Mouse (Mus musculus) olfactory bulb, adult 2 months (tissue): ENCODE results near the gene Nkx1-2.

Experiments used
- CTCF ChIP-seq: fragments of 200-500 bp; IDR thresholded peaks from 2 replicates; pipeline ENCODE4 v1.5.1; 2012; ENCODE audit warnings: low read depth, mild to moderate bottlenecking, low read length, moderate library complexity; ENCODE audit not compliant: insufficient read depth
- POLR2A ChIP-seq: fragments of 200-500 bp; IDR thresholded peaks from 2 replicates; pipeline ENCODE4 v1.6.1; 2012; ENCODE audit warnings: mild to moderate bottlenecking, low read depth, low read length, moderate library complexity; ENCODE audit not compliant: insufficient read depth

DNA sequence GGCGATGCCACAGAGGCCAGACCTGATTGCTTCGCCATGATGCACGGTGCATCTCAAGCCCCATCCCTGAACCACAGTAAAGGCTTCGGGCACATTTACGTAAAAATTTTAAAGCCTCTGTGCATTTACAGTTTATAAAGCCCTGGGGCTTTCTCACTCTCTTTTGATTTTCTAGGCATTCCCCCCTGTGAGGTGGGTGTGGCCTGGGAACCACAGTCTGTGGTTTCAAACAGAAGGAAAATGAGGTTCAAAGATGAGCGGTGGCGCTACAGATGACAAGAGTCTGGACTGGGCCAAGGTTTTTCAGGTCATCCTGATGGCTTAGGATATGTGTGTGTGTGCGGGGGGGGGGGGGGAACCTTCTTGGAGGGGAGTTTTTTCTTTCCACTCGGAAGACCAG is 589 bp upstream of the Nkx1-2 start:
- no peak for TF ChIP-seq CTCF
- no peak for TF ChIP-seq POLR2A
